Mouse (Mus musculus) intestine, embryonic 14.5 days (tissue): Measurements from ENCODE around the gene Hdac1. TPM values are rescaled to one million over a fixed set of nuclear protein-coding genes. Genes with fewer than 3 reads are reported as not detected.
A peak's percentile ranks its signal among the peaks of the same experiment; 100 is the strongest.

Experiments
- ATAC-seq: fragments of 200-750 bp; cut with Nextera tagmentation; replicated peaks from 2 replicates; pipeline ENCODE4 v1.8.0; 2017; ENCODE audit warnings: low read depth, moderate number of reproducible peaks, moderate TSS enrichment, moderate library complexity; ENCODE audit not compliant: low FRiP score, low TSS enrichment
- DNase-seq: peaks from one replicate; pipeline ENCODE4 v3.0.0-alpha.2; 2018; ENCODE audit warnings: low spot score
- H3K27ac ChIP-seq: fragments of 300-500 bp; sonication (generic); 2 replicates; pipeline ENCODE4 v1.5.1; 2014; ENCODE audit warnings: low read depth, mild to moderate bottlenecking, control low read depth
- H3K27me3 ChIP-seq: fragments of 300-500 bp; sonication (generic); replicated peaks from 2 replicates; pipeline ENCODE4 v1.6.1; 2014; ENCODE audit warnings: low read length, control low read depth; ENCODE audit not compliant: control insufficient read depth, insufficient read depth
- H3K36me3 ChIP-seq: fragments of 300-500 bp; sonication (generic); 2 replicates; pipeline ENCODE4 v1.6.1; 2014; ENCODE audit warnings: low read length, control low read depth; ENCODE audit not compliant: control insufficient read depth, insufficient read depth
- H3K4me1 ChIP-seq: fragments of 300-500 bp; sonication (generic); replicated peaks from 2 replicates; pipeline ENCODE4 v1.6.1; 2014; ENCODE audit warnings: low read length, control low read depth, mixed read lengths; ENCODE audit not compliant: control insufficient read depth, insufficient read depth
- H3K4me2 ChIP-seq: fragments of 300-500 bp; sonication (generic); 2 replicates; pipeline ENCODE4 v1.6.1; 2014; ENCODE audit warnings: low read length
- H3K4me3 ChIP-seq: fragments of 300-500 bp; sonication (generic); 2 replicates; pipeline ENCODE4 v1.5.1; 2014; ENCODE audit warnings: low read depth, low read length, control low read depth, mixed read lengths
- H3K9ac ChIP-seq: fragments of 300-500 bp; sonication (generic); 2 replicates; pipeline ENCODE4 v1.6.1; 2014; ENCODE audit warnings: mild to moderate bottlenecking, low read length
- H3K9me3 ChIP-seq: fragments of 300-500 bp; sonication (generic); 2 replicates; pipeline ENCODE4 v1.6.1; 2016; ENCODE audit warnings: low read length, control low read depth; ENCODE audit not compliant: control insufficient read depth
- WGBS: fragments of 180-500 bp; shearing (Covaris S2); extraction: QIAGEN DNeasy Blood & Tissue Kit; methylation state at CpG from one replicate; pipeline ENCODE4 v1.1.7; 2014; 5-methylcytosine and 5-hydroxymethylcytosine counted together
- polyA plus RNA-seq: library from polyadenylated mRNA; unstranded; fragments of >200 nt; fragmentation: Nextera tagmentation; extraction: Ambion mirVana; gene quantifications from 2 replicates; pipeline ENCODE4 v1.2.1, GENCODE M21; 2014

The Hdac1 gene
- polyA plus RNA-seq, 1 experiment from 2014 or later, result 212 TPM

- Histone ChIP-seq H3K27me3 (no peaks in the 10 kb centered on the region), H3K4me2 (no peak within 1 kb of the TSS)
These were observed 36.0 kb upstream of the Hdac1 start, which contains the start of gene Fam167b for GRCm38 (mm10) chr4:129578466-129578865. Gene Fam167b (minus strand): TSS chr4:129578549.

GRCm38 (mm10) chr4:129577688-129578087 lies 35.2 kb upstream of the Hdac1 start:
- 85% methylated on average over 7 of the region's 7 CpGs for WGBS
- Histone ChIP-seq H3K4me3 (no peak overlapping the region), H3K9ac (no peak overlapping the region), H3K9me3 (no peaks in the 10 kb centered on the region), H3K27ac (no peak overlapping the region), H3K4me1 (no peaks in the 10 kb centered on the region; the same call in 1 of the 2 replicates), H3K36me3 (no peaks in the 10 kb centered on the region), H3K27me3 (no peaks in the 10 kb centered on the region), H3K4me2 (no peak overlapping the region)
- no peak for ATAC-seq
- DNase-seq, result no peak

More at GRCm38 (mm10) chr4:129578466-129578865, 36.0 kb upstream of the Hdac1 start, which contains the start of gene Fam167b:
- Histone ChIP-seq H3K9ac (no peak within 1 kb of the TSS), H3K4me1 (no peaks in the 10 kb centered on the region; the same call in 1 of the 2 replicates), H3K9me3 (no peaks in the 10 kb centered on the region), H3K4me3 (no peak within 1 kb of the TSS), H3K36me3 (no peaks in the 10 kb centered on the region), H3K27ac (no peak within 1 kb of the TSS)
- 78% methylated on average over 5 of the region's 5 CpGs for WGBS
- DNase-seq (no peak), ATAC-seq (no peak)

GRCm38 (mm10) chr4:129576863-129577491 lies 34.5 kb upstream of the Hdac1 start:
- H3K9me3 ChIP-seq, result no peaks in the 10 kb centered on the region
- no peak overlapping the region for H3K9ac ChIP-seq
- H3K4me3 ChIP-seq, result no peak overlapping the region
- H3K27me3 ChIP-seq, result no peaks in the 10 kb centered on the region
- H3K36me3 ChIP-seq, result no peaks in the 10 kb centered on the region
- ATAC-seq (no peak), DNase-seq (peak; percentile 73)
- 37% methylated on average over 21 of the region's 21 CpGs for WGBS
- H3K27ac ChIP-seq, result no peak overlapping the region
- H3K4me2 ChIP-seq, result no peak overlapping the region
- no peaks in the 10 kb centered on the region; the same call in 1 of the 2 replicates for H3K4me1 ChIP-seq

GRCm38 (mm10) chr4:129575171-129575844 lies 32.8 kb upstream of the Hdac1 start:
- no peaks in the 10 kb centered on the region for H3K36me3 ChIP-seq
- H3K4me1 ChIP-seq, result no peaks in the 10 kb centered on the region; the same call in 1 of the 2 replicates
- WGBS, result 39% methylated on average over 7 of the region's 8 CpGs
- H3K27ac ChIP-seq, result peak overlapping the region; percentile 22; the same call in 1 of the 2 replicates
- H3K4me3 ChIP-seq, result no peak overlapping the region
- H3K4me2 ChIP-seq, result no peak overlapping the region
- ATAC-seq, result no peak
- no peaks in the 10 kb centered on the region for H3K27me3 ChIP-seq
- H3K9ac ChIP-seq, result no peak overlapping the region
- peak; percentile 56 for DNase-seq
- no peaks in the 10 kb centered on the region for H3K9me3 ChIP-seq

- Histone ChIP-seq H3K4me1 (no peaks in the 10 kb centered on the region), H3K27ac (no peak within 1 kb of the TSS), H3K9me3 (no peaks in the 10 kb centered on the region), H3K9ac (no peak within 1 kb of the TSS), H3K4me3 (no peak within 1 kb of the TSS), H3K27me3 (no peaks in the 10 kb centered on the region), H3K4me2 (no peak within 1 kb of the TSS), H3K36me3 (no peaks in the 10 kb centered on the region)
- DNase-seq (no peak), ATAC-seq (no peak)
- WGBS, result 87% methylated on average over 8 of the region's 8 CpGs
These were observed 30.9 kb upstream of the Hdac1 start, which contains the start of gene Lck for GRCm38 (mm10) chr4:129573430-129573829. Gene Lck (minus strand): TSS chr4:129573641.

GRCm38 (mm10) chr4:129573093-129573370 lies 30.5 kb upstream of the Hdac1 start:
- WGBS, result 95% methylated on average over 4 of the region's 4 CpGs

GRCm38 (mm10) chr4:129572236-129573092 lies 30.0 kb upstream of the Hdac1 start:
- DNase-seq (no peak), ATAC-seq (no peak)
- H3K9ac ChIP-seq, result no peak overlapping the region
- H3K36me3 ChIP-seq, result no peaks in the 10 kb centered on the region
- no peak overlapping the region for H3K27ac ChIP-seq
- H3K4me1 ChIP-seq, result no peaks in the 10 kb centered on the region
- no peak overlapping the region for H3K4me2 ChIP-seq
- H3K4me3 ChIP-seq, result no peak overlapping the region
- WGBS, result 80% methylated on average over 13 of the region's 13 CpGs
- H3K27me3 ChIP-seq, result no peaks in the 10 kb centered on the region
- H3K9me3 ChIP-seq, result no peaks in the 10 kb centered on the region

More at GRCm38 (mm10) chr4:129573093-129573370, 30.5 kb upstream of the Hdac1 start:
- H3K9me3 ChIP-seq, result no peaks in the 10 kb centered on the region
- no peak overlapping the region for H3K4me3 ChIP-seq
- no peak overlapping the region for H3K27ac ChIP-seq
- DNase-seq (no peak), ATAC-seq (no peak)
- H3K36me3 ChIP-seq, result no peaks in the 10 kb centered on the region
- no peak overlapping the region for H3K4me2 ChIP-seq
- H3K9ac ChIP-seq, result no peak overlapping the region
- H3K27me3 ChIP-seq, result no peaks in the 10 kb centered on the region
- no peaks in the 10 kb centered on the region for H3K4me1 ChIP-seq

GRCm38 (mm10) chr4:129571551-129572084 lies 29.1 kb upstream of the Hdac1 start:
- H3K36me3 ChIP-seq, result no peaks in the 10 kb centered on the region
- no peak overlapping the region for H3K4me2 ChIP-seq
- no peak overlapping the region for H3K9ac ChIP-seq
- H3K27me3 ChIP-seq, result no peaks in the 10 kb centered on the region
- 70% methylated on average over 8 of the region's 8 CpGs for WGBS
- H3K27ac ChIP-seq, result no peak overlapping the region
- DNase-seq, result no peak
- no peaks in the 10 kb centered on the region for H3K4me1 ChIP-seq
- no peak for ATAC-seq
- no peak overlapping the region for H3K4me3 ChIP-seq
- H3K9me3 ChIP-seq, result no peaks in the 10 kb centered on the region
